Mouse (Mus musculus) embryonic facial prominence, embryonic 11.5 days (tissue): ENCODE measurements around the gene Cx3cr1. TPM values are rescaled to one million over a fixed set of nuclear protein-coding genes. Genes with fewer than 3 reads are reported as not detected.

Experiments
- ATAC-seq: fragments of 200-750 bp; cut with Nextera tagmentation; replicated peaks from 2 replicates; pipeline ENCODE4 v1.8.0; 2017; ENCODE audit warnings: low read depth; ENCODE audit not compliant: insufficient number of reproducible peaks, low FRiP score, low TSS enrichment
- DNase-seq: peaks from one replicate; pipeline ENCODE4 v3.0.0-alpha.2; 2015; ENCODE audit warnings: low spot score
- H3K27ac ChIP-seq: fragments of 300-500 bp; sonication (generic); replicated peaks from 2 replicates; pipeline ENCODE4 v1.5.1; 2014; ENCODE audit warnings: mild to moderate bottlenecking, low read depth, low read length, control low read depth
- H3K27me3 ChIP-seq: fragments of 300-500 bp; sonication (generic); 2 replicates; pipeline ENCODE4 v1.6.1; 2014; ENCODE audit warnings: mild to moderate bottlenecking, low read length, moderate library complexity, mixed read lengths; ENCODE audit not compliant: control insufficient read depth, insufficient read depth
- H3K36me3 ChIP-seq: fragments of 300-500 bp; sonication (generic); replicated peaks from 2 replicates; pipeline ENCODE4 v1.6.1; 2014; ENCODE audit warnings: low read depth, mild to moderate bottlenecking, low read length, moderate library complexity, mixed read lengths; ENCODE audit not compliant: control insufficient read depth, insufficient read depth
- H3K4me1 ChIP-seq: fragments of 300-500 bp; sonication (generic); 2 replicates; pipeline ENCODE4 v1.6.1; 2014; ENCODE audit warnings: low read length, mixed read lengths; ENCODE audit not compliant: control insufficient read depth, insufficient read depth
- H3K4me2 ChIP-seq: fragments of 300-500 bp; sonication (generic); 2 replicates; pipeline ENCODE4 v1.6.1; 2014; ENCODE audit warnings: low read depth, mild to moderate bottlenecking, control low read depth, low read length, moderate library complexity
- H3K4me3 ChIP-seq: fragments of 300-500 bp; sonication (generic); 2 replicates; pipeline ENCODE4 v1.5.1; 2014; ENCODE audit warnings: low read depth, low read length, control low read depth
- H3K9ac ChIP-seq: fragments of 300-500 bp; sonication (generic); replicated peaks from 2 replicates; pipeline ENCODE4 v1.6.1; 2014; ENCODE audit warnings: mild to moderate bottlenecking, control low read depth, low read length
- H3K9me3 ChIP-seq: fragments of 300-500 bp; sonication (generic); replicated peaks from 2 replicates; pipeline ENCODE4 v1.6.1; 2016; ENCODE audit warnings: mild to moderate bottlenecking, low read length, inconsistent platforms, mixed read lengths; ENCODE audit not compliant: control insufficient read depth
- WGBS: fragments of 180-500 bp; shearing (Covaris S2); extraction: QIAGEN DNeasy Blood & Tissue Kit; methylation state at CpG from one replicate; pipeline ENCODE4 v1.1.7; 2014; 5-methylcytosine and 5-hydroxymethylcytosine counted together
- polyA plus RNA-seq: library from polyadenylated mRNA; unstranded; fragments of >200 nt; fragmentation: Nextera tagmentation; extraction: Ambion mirVana; gene quantifications from 2 replicates; pipeline ENCODE4 v1.2.1, GENCODE M21; 2014

The Cx3cr1 gene
- polyA plus RNA-seq, 1 experiment from 2014 or later = 2.4 TPM

DNA sequence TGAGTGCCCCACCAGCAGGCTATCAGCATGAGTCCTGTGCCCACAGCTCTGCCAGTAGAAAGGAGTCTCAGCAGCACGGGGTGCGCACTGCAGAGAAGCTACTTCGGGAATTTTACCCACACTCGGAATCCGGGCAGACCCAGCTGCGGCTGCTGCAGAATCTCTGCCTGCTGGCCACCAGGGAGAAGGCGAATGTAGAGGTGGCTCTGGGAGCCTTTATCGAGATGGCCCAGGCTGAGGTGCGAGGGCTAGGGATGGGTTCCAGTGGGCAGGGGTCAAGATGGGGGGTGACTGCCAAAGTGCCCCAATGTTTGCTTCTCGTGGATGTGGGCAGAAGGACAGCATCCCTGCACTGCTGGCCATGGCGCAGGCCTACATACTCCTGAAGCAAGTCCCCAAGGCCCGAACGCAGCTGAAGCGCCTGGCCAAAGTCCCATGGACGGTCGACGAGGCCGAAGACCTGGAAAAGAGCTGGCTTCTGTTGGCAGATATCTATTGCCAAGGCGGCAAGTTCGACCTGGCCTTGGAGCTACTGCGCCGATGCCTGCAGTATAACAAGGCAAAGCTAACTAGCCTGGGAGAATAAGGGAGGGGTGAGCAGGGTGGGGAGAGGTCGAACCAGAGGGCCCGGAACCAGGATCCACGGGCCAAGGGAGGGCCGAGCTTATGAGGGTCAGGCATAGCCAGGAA lies 103.3 kb downstream of the Cx3cr1 start:
- 84% methylated on average over 26 of the region's 26 CpGs for WGBS
- no peak for ATAC-seq
- H3K4me1 ChIP-seq = 0 out of 2 replicates have a peak, but pooled peaks cover 4% of the 10 kb centered on the region

DNA sequence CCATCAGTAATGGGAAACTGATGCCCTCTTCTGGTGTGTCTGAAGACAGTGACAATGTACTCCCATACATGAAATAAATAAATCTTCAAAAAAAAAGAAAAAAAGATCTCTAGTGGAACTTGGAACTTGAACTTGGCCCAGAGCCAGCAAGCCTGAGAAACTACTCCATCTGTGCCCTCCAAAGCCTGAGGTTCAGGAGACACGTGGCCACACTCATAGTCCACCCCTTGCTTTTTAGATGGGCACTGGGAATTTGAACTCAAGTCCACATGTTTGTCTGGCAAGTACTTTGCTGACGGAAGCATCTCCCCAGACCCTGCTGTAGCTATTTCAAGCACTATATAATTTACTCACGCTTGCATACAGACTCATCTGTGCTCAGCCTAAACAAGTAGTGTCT lies 104.5 kb downstream of the Cx3cr1 start:
- H3K36me3 ChIP-seq = no peaks in the 10 kb centered on the region
- H3K4me3 ChIP-seq = no peak overlapping the region
- DNase-seq (no peak), ATAC-seq (no peak)
- no peaks in the 10 kb centered on the region for H3K27me3 ChIP-seq
- 78% methylated on average over 3 of the region's 3 CpGs for WGBS
- H3K9me3 ChIP-seq = no peaks in the 10 kb centered on the region
- no peak overlapping the region for H3K4me2 ChIP-seq
- H3K4me1 ChIP-seq = 0 out of 2 replicates have a peak, but pooled peaks cover 4% of the 10 kb centered on the region
- no peak overlapping the region for H3K27ac ChIP-seq
- no peak overlapping the region for H3K9ac ChIP-seq

More for the DNA sequence above, 103.3 kb downstream of the Cx3cr1 start:
- Histone ChIP-seq H3K4me2 (no peak overlapping the region), H3K9ac (no peak overlapping the region), H3K27me3 (no peaks in the 10 kb centered on the region), H3K4me3 (no peak overlapping the region), H3K27ac (no peak overlapping the region), H3K9me3 (no peaks in the 10 kb centered on the region), H3K36me3 (no peaks in the 10 kb centered on the region)
- no peak for DNase-seq

DNA sequence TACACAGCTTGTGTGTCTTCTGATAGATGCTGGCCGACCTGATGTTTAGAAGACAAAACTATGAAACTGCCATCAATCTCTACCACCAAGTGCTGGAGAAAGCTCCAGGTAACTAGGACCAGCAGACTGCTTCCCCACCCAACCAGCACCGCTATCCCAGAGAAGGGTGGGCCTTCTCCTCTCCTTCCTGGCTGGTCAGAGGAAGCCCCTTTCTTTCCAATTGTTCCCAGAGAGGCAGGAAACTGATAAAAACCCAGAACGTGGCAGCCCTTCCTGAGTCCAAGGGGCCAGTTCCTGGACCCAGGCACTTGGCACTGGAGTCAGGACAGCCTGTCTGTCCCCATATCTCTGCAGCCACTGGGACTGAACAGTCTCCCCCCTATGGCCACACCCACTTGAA lies 105.5 kb downstream of the Cx3cr1 start:
- Histone ChIP-seq H3K9me3 (no peaks in the 10 kb centered on the region), H3K4me1 (0 out of 2 replicates have a peak, but pooled peaks cover 4% of the 10 kb centered on the region), H3K9ac (no peak overlapping the region), H3K27me3 (no peaks in the 10 kb centered on the region), H3K36me3 (no peaks in the 10 kb centered on the region), H3K4me2 (no peak overlapping the region), H3K4me3 (no peak overlapping the region), H3K27ac (no peak overlapping the region)
- ATAC-seq (no peak), DNase-seq (no peak)
- 77% methylated on average over 3 of the region's 3 CpGs for WGBS

DNA sequence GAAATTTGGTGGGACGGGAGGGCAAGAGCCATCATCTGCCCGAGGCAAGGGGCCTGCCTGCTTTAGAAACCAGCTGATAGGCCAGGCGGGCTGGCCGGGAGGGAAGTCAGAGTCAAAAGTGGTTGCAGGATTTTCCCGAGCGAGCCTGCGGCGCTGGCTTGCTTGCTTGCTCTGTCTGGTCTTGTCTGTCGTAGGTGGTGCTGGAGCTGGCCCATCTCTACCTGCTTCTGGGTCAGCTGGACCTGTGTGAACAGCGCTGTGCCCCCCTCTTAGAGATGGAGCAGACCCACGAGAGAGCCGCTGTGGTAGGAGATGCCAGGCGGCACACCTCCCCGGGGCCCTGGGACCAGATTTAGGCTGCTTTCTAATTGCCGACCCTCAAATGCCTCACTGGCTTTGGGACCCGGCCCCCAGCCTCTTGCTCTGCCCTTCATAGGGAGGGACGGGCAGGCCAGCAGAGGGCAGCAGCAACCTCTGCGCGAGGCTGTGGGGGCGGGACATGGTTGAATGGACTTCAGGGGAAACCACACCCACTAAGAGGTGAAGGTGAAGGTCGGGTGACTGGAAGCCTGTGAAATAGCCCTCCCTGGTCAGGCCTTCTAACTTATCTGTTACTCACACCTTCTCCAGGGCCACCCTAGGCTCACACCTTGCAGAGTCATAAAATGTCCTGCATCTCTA lies 106.6 kb downstream of the Cx3cr1 start:
- Histone ChIP-seq H3K27me3 (no peaks in the 10 kb centered on the region), H3K4me3 (0 out of 2 replicates have a peak overlapping the region, but pooled peaks have one; percentile 5), H3K36me3 (no peaks in the 10 kb centered on the region), H3K4me2 (peak overlapping the region; percentile 30), H3K4me1 (peaks cover 4% of the 10 kb centered on the region; the same call in 1 of the 2 replicates), H3K9me3 (no peaks in the 10 kb centered on the region), H3K9ac (peak overlapping the region; percentile 39), H3K27ac (no peak overlapping the region)
- 4% methylated on average over 21 of the region's 21 CpGs for WGBS
- DNase-seq (peak; percentile 80), ATAC-seq (peak; percentile 49; the same call in 1 of the 2 replicates)

DNA sequence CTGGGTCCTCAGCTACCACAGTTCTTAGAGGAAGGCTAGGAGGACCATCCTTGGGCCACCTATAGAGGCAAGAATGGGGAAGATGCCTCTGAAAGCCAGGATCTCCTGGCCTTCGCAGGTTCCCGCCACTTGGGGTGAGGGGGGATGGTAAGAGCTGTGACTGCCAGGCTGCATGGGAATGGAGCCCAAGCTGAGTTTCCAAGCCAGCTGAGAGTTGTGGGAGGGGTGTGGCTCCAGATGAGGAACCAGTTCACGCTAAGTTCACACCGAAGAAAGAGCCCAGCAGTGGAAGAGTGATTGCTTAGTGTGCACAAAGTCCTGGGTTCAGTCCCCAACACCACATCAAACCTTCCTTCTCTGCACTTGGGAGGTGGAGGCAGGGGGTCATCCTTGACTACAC lies 107.5 kb downstream of the Cx3cr1 start:
- Histone ChIP-seq H3K9me3 (no peaks in the 10 kb centered on the region), H3K36me3 (no peaks in the 10 kb centered on the region), H3K4me3 (no peak overlapping the region), H3K4me2 (no peak overlapping the region), H3K27me3 (no peaks in the 10 kb centered on the region), H3K27ac (no peak overlapping the region), H3K4me1 (peaks cover 4% of the 10 kb centered on the region; the same call in 1 of the 2 replicates), H3K9ac (no peak overlapping the region)
- WGBS = 80% methylated on average over 4 of the region's 4 CpGs
- ATAC-seq (no peak), DNase-seq (no peak)

DNA sequence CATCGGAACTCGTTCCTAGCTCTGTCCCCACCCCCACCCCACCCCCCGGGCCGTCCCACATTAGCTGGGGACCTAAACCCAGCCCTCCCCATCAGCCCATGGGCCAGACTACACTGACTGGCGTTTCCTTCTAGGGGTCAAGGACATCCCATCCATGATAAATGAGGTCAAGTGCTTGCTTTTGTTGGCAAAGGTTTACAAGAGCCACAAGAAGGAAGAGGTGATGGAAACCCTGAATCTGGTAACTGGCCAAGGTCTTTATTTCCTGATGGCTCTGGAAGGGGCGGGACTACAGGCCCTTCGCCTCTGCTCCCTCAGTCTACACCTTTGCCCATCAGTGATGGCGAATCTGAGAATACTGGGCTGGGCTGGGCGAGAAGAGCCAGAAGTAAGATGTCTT lies 110.8 kb downstream of the Cx3cr1 start:
- Histone ChIP-seq H3K9ac (no peak overlapping the region), H3K9me3 (no peaks in the 10 kb centered on the region), H3K27ac (no peak overlapping the region), H3K27me3 (no peaks in the 10 kb centered on the region), H3K4me3 (no peak overlapping the region), H3K4me1 (peaks cover 4% of the 10 kb centered on the region; the same call in 1 of the 2 replicates), H3K4me2 (no peak overlapping the region), H3K36me3 (no peaks in the 10 kb centered on the region)
- DNase-seq (no peak), ATAC-seq (no peak)
- 83% methylated on average over 9 of the region's 9 CpGs for WGBS

DNA sequence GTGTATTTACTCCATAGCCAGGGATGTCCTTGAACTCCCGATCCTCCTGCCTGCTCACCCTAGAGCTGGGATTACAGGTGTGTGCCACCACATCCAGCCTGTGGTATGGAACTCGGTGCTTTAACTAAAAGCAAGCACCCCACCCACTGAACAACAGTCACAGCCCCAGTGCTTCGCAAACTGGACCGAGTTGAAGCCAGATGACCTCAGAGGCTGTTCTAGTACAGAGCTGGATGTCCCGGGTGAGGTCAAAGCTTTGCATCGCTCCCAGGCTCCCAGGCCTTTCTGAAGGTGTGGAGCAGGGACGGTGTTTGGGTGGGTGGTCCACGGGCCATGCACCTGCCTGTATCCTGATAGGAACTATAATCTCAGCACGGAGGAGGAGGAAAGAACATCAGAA lies 118.3 kb downstream of the Cx3cr1 start:
- H3K9ac ChIP-seq = no peak overlapping the region
- H3K36me3 ChIP-seq = no peaks in the 10 kb centered on the region
- DNase-seq (no peak), ATAC-seq (no peak)
- no peaks in the 10 kb centered on the region for H3K4me1 ChIP-seq
- no peak overlapping the region for H3K4me3 ChIP-seq
- H3K4me2 ChIP-seq = no peak overlapping the region
- H3K27ac ChIP-seq = no peak overlapping the region
- no peaks in the 10 kb centered on the region for H3K27me3 ChIP-seq
- no peaks in the 10 kb centered on the region for H3K9me3 ChIP-seq
- WGBS = 90% methylated on average over 9 of the region's 9 CpGs

DNA sequence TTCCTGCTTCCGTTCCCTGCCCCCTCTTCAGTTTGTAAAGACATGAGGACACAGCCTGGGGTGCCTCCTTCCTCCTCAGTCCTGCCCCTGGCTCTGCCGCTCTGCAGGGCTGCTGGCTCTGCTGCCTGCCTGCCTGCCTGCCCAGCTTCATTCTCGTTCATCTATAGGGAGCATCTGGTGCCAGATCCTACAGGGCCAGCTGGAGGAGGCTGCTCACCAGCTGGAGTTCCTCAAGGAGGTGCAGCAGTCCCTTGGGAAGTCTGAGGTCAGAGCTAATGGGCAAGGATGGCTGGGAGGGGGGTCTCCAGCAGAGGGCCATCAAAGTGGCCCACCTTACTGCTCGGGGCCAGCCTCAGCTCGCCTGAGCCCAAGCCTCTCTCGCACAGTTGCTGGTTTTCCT lies 119.2 kb downstream of the Cx3cr1 start:
- Histone ChIP-seq H3K9me3 (no peaks in the 10 kb centered on the region), H3K4me3 (no peak overlapping the region), H3K4me2 (no peak overlapping the region), H3K4me1 (no peaks in the 10 kb centered on the region), H3K9ac (peak overlapping the region; percentile 13; the same call in 1 of the 2 replicates), H3K27me3 (no peaks in the 10 kb centered on the region), H3K27ac (no peak overlapping the region), H3K36me3 (no peaks in the 10 kb centered on the region)
- ATAC-seq = no peak
- 34% methylated on average over 6 of the region's 6 CpGs for WGBS
- no peak for DNase-seq
